ENCODE assay signal across 9 mouse cellular contexts in the genomic region with DNA sequence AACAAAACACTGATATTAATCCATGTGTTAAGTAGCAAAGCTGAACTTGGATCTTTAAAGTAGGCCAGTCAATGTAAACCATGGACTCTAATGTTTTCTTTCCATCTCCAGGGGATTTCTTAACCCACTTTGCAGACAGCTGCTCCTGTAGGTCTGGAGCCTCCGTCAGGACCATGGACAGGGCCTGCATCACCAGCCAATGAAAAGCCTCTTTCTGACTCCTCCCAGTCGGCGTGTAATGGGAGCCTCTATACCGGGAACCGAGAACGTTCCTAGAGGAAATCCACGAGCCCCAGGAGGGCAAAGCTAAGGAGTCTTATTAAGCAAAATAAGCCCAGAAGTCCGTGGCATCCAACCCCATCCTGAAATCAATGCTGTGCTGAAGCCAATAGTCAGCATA.
DNase-seq lines count a peak whose midpoint lies in the region; ATAC-seq and TF ChIP-seq lines count a peak whose summit lies in the region.
"Had no signal": no experiment of that assay in that cellular context is flagged by ENCODE, and none has a peak within 500 bp of the region (broad histone marks: within the 10 kb centered on the region; RNA-seq: fewer than 3 reads in every experiment).

No protein-coding gene starts in this region.

- no peak for TF ChIP-seq CTCF in stomach, postnatal 0 days (IDR thresholded peaks at IDR 0.05; ENCODE audit: low read depth)

- peak; percentile 81 for DNase-seq in forebrain, embryonic 10.5 days (ENCODE audit: extremely low spot score, low spot score)
- DNase-seq in neural tube, embryonic 10.5 days (ENCODE audit: extremely low spot score, low spot score) = peak; percentile 81
- DNase-seq in induced T-regulatory cell, adult 2 months (ENCODE audit: low read depth) = peak; percentile 11
- peak; percentile 75 for DNase-seq in stomach, postnatal 0 days (ENCODE audit: low spot score)
- no peak for DNase-seq in right cerebral cortex, postnatal 36 days (ENCODE audit: low spot score in 2 of 2)
- DNase-seq: cerebellum, adult 9-10 months had no signal

- ATAC-seq in forebrain, embryonic 13.5 days = no peak
- no peak for ATAC-seq in neural tube, embryonic 15.5 days (ENCODE audit: low FRiP score)
- ATAC-seq in stomach, postnatal 0 days (ENCODE audit: low FRiP score, low TSS enrichment) = no peak
- no peak; the same call in 1 of the 2 replicates for ATAC-seq in megakaryocyte progenitor cell, adult 5-6 weeks (replicated peaks; ENCODE audit: poor library complexity)

- no peak overlapping the region for H3K9ac ChIP-seq in forebrain, embryonic 13.5 days
- no peak overlapping the region for H3K9ac ChIP-seq in neural tube, embryonic 15.5 days (replicated peaks)
- H3K9ac ChIP-seq in stomach, postnatal 0 days (ENCODE audit: low read length) = no peak overlapping the region

- TF ChIP-seq EP300 in stomach, postnatal 0 days (optimal IDR thresholded peaks at IDR 0.05) = no peak

- no peak overlapping the region for H3K27ac ChIP-seq in forebrain, embryonic 10.5 days
- no peak overlapping the region for H3K27ac ChIP-seq in forebrain, embryonic 13.5 days
- no peak overlapping the region for H3K27ac ChIP-seq in neural tube, embryonic 15.5 days (replicated peaks)
- no peak overlapping the region for H3K27ac ChIP-seq in stomach, postnatal 0 days (replicated peaks)

- no peak overlapping the region for H3K4me3 ChIP-seq in forebrain, embryonic 10.5 days
- H3K4me3 ChIP-seq in forebrain, embryonic 13.5 days = no peak overlapping the region
- H3K4me3 ChIP-seq in neural tube, embryonic 15.5 days (replicated peaks) = no peak overlapping the region
- no peak overlapping the region for H3K4me3 ChIP-seq in stomach, postnatal 0 days (ENCODE audit: low read depth, low read length)

- no peak overlapping the region for H3K4me2 ChIP-seq in forebrain, embryonic 13.5 days
- no peak overlapping the region for H3K4me2 ChIP-seq in neural tube, embryonic 15.5 days
- H3K4me2 ChIP-seq in stomach, postnatal 0 days (replicated peaks; ENCODE audit: low read depth) = no peak overlapping the region

- no peaks in the 10 kb centered on the region for H3K9me3 ChIP-seq in forebrain, embryonic 10.5 days
- no peaks in the 10 kb centered on the region for H3K9me3 ChIP-seq in forebrain, embryonic 13.5 days (replicated peaks)
- no peaks in the 10 kb centered on the region for H3K9me3 ChIP-seq in neural tube, embryonic 15.5 days (replicated peaks)
- H3K9me3 ChIP-seq in stomach, postnatal 0 days (ENCODE audit: control insufficient read depth, low read length) = no peaks in the 10 kb centered on the region

- peaks cover 12% of the 10 kb centered on the region; the same call in 1 of the 2 replicates for H3K27me3 ChIP-seq in forebrain, embryonic 10.5 days (ENCODE audit: poor library complexity, severe bottlenecking)
- no peaks in the 10 kb centered on the region; the same call in 1 of the 2 replicates for H3K27me3 ChIP-seq in forebrain, embryonic 13.5 days
- peaks cover 5% of the 10 kb centered on the region; the same call in 1 of the 2 replicates for H3K27me3 ChIP-seq in neural tube, embryonic 15.5 days (replicated peaks)
- no peaks in the 10 kb centered on the region for H3K27me3 ChIP-seq in stomach, postnatal 0 days (ENCODE audit: control insufficient read depth, insufficient read depth, low read length)

- WGBS in forebrain, embryonic 10.5 days = 0% methylated on average over 8 of the region's 8 CpGs
- WGBS in forebrain, embryonic 13.5 days = under 1% methylated on average over 8 of the region's 8 CpGs
- 2% methylated on average over 8 of the region's 8 CpGs for WGBS in neural tube, embryonic 15.5 days
- WGBS in stomach, postnatal 0 days = 1% methylated on average over 8 of the region's 8 CpGs

- peaks cover 11% of the 10 kb centered on the region for H3K4me1 ChIP-seq in forebrain, embryonic 10.5 days
- peaks cover 4% of the 10 kb centered on the region; the same call in 1 of the 2 replicates for H3K4me1 ChIP-seq in forebrain, embryonic 13.5 days
- H3K4me1 ChIP-seq in neural tube, embryonic 15.5 days = no peaks in the 10 kb centered on the region; the same call in 1 of the 2 replicates
- H3K4me1 ChIP-seq in stomach, postnatal 0 days (replicated peaks; ENCODE audit: control insufficient read depth, insufficient read depth) = no peaks in the 10 kb centered on the region

- no peaks in the 10 kb centered on the region for H3K36me3 ChIP-seq in forebrain, embryonic 10.5 days (replicated peaks)
- no peaks in the 10 kb centered on the region for H3K36me3 ChIP-seq in forebrain, embryonic 13.5 days (ENCODE audit: poor library complexity, severe bottlenecking)
- no peaks in the 10 kb centered on the region for H3K36me3 ChIP-seq in neural tube, embryonic 15.5 days
- no peaks in the 10 kb centered on the region for H3K36me3 ChIP-seq in stomach, postnatal 0 days (ENCODE audit: control insufficient read depth, insufficient read depth, low read length)

Comparison
In these comparisons a context has a peak if more than half of its experiments do, and no peak if none do; other contexts are left out.
1. DNase-seq: peak in forebrain, embryonic 10.5 days (single experiment), neural tube, embryonic 10.5 days (single experiment), induced T-regulatory cell, adult 2 months (single experiment) and stomach, postnatal 0 days (single experiment); none in right cerebral cortex, postnatal 36 days (0 of 2).